Mouse (Mus musculus) liver, embryonic 14.5 days (tissue): ENCODE data around the gene Smg5. TPM values are rescaled to one million over a fixed set of nuclear protein-coding genes. Genes with fewer than 3 reads are reported as not detected.

Source experiments
- ATAC-seq: fragments of 200-750 bp; cut with Nextera tagmentation; 2 replicates; pipeline ENCODE4 v1.8.0; 2017; ENCODE audit warnings: moderate number of reproducible peaks, mild to moderate bottlenecking, moderate library complexity; ENCODE audit not compliant: insufficient read depth
- DNase-seq, 3 experiments: peaks; one replicate each; pipeline ENCODE4 v3.0.0-alpha.2; 2012 to 2013; ENCODE audit warnings: low read depth in 3 of 3, low spot score in 3 of 3
- H3K27ac ChIP-seq: fragments of 300-500 bp; sonication (generic); 2 replicates; pipeline ENCODE4 v1.5.1; 2014; ENCODE audit warnings: moderate library complexity, mild to moderate bottlenecking, control low read depth, inconsistent platforms
- H3K27me3 ChIP-seq: fragments of 300-500 bp; sonication (generic); 2 replicates; pipeline ENCODE4 v1.6.1; 2014; ENCODE audit warnings: mild to moderate bottlenecking, low read length, moderate library complexity; ENCODE audit not compliant: control insufficient read depth, insufficient read depth
- H3K36me3 ChIP-seq: fragments of 300-500 bp; sonication (generic); replicated peaks from 2 replicates; pipeline ENCODE4 v1.6.1; 2014; ENCODE audit warnings: low read depth; ENCODE audit not compliant: control insufficient read depth, insufficient read depth
- H3K4me1 ChIP-seq, 2 experiments: fragments of 200-500 bp in 1 of 2; fragments of 300-500 bp in 1 of 2; sonication (generic) in 1 of 2; replicated peaks; 2 replicates each; pipeline ENCODE4 v1.6.1; 2012 to 2014; ENCODE audit warnings: antibody characterized with exemption in 1 of 2, inconsistent platforms in 1 of 2, low read length in 1 of 2; ENCODE audit not compliant: control insufficient read depth in 2 of 2, insufficient read depth in 2 of 2
- H3K4me2 ChIP-seq: fragments of 300-500 bp; sonication (generic); 2 replicates; pipeline ENCODE4 v1.6.1; 2014; ENCODE audit warnings: low read depth, mild to moderate bottlenecking, control low read depth, moderate library complexity
- H3K4me3 ChIP-seq, 2 experiments: fragments of 200-500 bp in 1 of 2; fragments of 300-500 bp in 1 of 2; sonication (generic) in 1 of 2; 2 replicates each; pipeline ENCODE4 v1.5.1; 2012 to 2014; ENCODE audit warnings: low read depth in 2 of 2, low read length in 2 of 2, mild to moderate bottlenecking in 2 of 2, control low read depth in 1 of 2, inconsistent platforms in 1 of 2, moderate library complexity in 1 of 2; ENCODE audit not compliant: insufficient read depth in 1 of 2
- H3K9ac ChIP-seq: fragments of 300-500 bp; sonication (generic); replicated peaks from 2 replicates; pipeline ENCODE4 v1.6.1; 2014; ENCODE audit warnings: mild to moderate bottlenecking, control low read depth, moderate library complexity
- H3K9me3 ChIP-seq: fragments of 300-500 bp; sonication (generic); 2 replicates; pipeline ENCODE4 v1.6.1; 2016; ENCODE audit warnings: low read length, mixed read lengths; ENCODE audit not compliant: control insufficient read depth
- CTCF ChIP-seq: IDR thresholded peaks from 2 replicates; pipeline ENCODE4 v1.5.1; 2016; ENCODE audit warnings: antibody characterized with exemption, low read depth, control low read depth
- EP300 ChIP-seq: IDR thresholded peaks from 2 replicates; pipeline ENCODE4 v1.6.1; 2016; ENCODE audit warnings: antibody characterized with exemption, low read depth
- WGBS: fragments of 180-500 bp; shearing (Covaris S2); extraction: QIAGEN DNeasy Blood & Tissue Kit; methylation state at CpG from one replicate; pipeline ENCODE4 v1.1.7; 2014; ENCODE audit not compliant: insufficient replicate concordance; 5-methylcytosine and 5-hydroxymethylcytosine counted together
- polyA plus RNA-seq, 2 experiments: library from polyadenylated mRNA; depleted of rRNA in 1 of 2; stranded (reverse) in 1 of 2; unstranded in 1 of 2; fragments of >200 nt; fragmentation: Nextera tagmentation in 1 of 2; extraction: Ambion mirVana in 1 of 2; gene quantifications; 2 replicates each; pipeline versions ENCODE4 v1.2.1 to v1.2.3; 2012 to 2014

Gene Smg5
- polyA plus RNA-seq, 2 experiments = 18.8 to 33.6 TPM

DNA sequence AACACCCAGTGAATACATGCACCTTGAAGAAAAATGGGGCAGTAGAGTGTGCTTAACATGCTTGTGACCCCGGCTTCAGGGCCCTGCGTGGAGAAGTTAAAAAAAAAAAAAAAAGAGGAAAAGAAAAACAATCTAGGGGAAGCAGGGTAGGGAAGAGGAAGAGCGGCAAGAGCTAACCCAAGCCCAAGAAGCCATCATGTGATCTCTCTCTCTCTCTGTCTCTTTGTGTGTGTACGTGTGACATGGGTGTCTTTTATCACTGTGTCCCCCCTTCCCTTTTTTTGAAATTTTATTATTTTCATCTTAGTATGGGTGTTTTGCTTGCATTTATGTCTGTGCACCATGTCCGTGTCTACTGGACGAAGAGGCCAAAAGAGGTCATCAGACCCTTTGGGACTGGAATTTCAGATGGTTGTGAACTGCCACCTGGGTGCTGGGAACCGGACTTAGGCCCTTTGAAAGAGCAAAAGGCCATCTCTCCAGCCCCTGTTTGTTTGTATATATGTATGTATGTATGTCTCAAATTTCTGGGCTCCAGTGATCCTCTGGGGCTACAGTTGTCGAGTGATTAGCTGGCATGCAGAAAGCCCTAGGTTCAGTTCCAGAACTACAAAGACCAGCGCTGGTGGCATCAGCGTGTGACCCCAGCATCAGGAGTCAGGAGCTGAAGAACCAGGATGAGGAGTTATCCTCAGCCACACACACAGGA lies 67.6 kb downstream of the Smg5 start:
- H3K27me3 ChIP-seq = no peaks in the 10 kb centered on the region
- H3K4me3 ChIP-seq = no peak overlapping the region
- H3K36me3 ChIP-seq = peaks cover 9% of the 10 kb centered on the region
- peaks cover 0 to 8% of the 10 kb centered on the region in 2 experiments; a peak in 3 of 4 replicates for H3K4me1 ChIP-seq
- ATAC-seq (no peak), DNase-seq (no peak)
- H3K9ac ChIP-seq = no peak overlapping the region
- no peak overlapping the region for H3K27ac ChIP-seq
- TF ChIP-seq CTCF (no peak), EP300 (no peak)
- H3K4me2 ChIP-seq = no peak overlapping the region
- no peaks in the 10 kb centered on the region for H3K9me3 ChIP-seq
- 80% methylated on average over 10 of the region's 10 CpGs for WGBS

DNA sequence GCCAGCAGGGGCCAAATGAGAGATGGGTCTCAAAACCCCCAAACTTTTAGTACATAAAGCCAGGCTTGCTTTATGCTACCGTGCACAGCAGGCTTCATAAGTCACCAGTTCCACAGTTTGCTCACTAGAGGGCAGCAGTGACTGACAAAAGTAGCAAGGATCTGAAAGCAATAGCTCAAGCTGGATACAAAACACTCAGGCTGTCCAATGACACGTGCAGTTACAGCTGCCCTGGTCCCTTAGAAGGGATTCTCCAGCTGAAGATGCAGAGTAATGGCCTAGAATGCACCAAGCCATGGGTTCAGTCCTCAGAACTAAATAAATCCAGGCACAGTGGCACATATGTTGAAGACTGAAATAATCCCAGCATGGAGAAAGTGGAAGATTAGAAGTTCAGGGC lies 71.0 kb downstream of the Smg5 start:
- no peak overlapping the region for H3K9ac ChIP-seq
- ATAC-seq (no peak), DNase-seq (peak; percentile 70 to 72 (median 70))
- no peaks in the 10 kb centered on the region for H3K27me3 ChIP-seq
- TF ChIP-seq CTCF (peak; percentile 94), EP300 (no peak)
- WGBS = 3% methylated on average over 2 of the region's 2 CpGs
- peaks cover 17 to 29% of the 10 kb centered on the region in 2 experiments for H3K4me1 ChIP-seq
- H3K27ac ChIP-seq = no peak overlapping the region
- H3K4me3 ChIP-seq = no peak overlapping the region
- H3K4me2 ChIP-seq = no peak overlapping the region; the same call in 1 of the 2 replicates
- H3K9me3 ChIP-seq = no peaks in the 10 kb centered on the region
- peaks cover 3% of the 10 kb centered on the region; the same call in 1 of the 2 replicates for H3K36me3 ChIP-seq

DNA sequence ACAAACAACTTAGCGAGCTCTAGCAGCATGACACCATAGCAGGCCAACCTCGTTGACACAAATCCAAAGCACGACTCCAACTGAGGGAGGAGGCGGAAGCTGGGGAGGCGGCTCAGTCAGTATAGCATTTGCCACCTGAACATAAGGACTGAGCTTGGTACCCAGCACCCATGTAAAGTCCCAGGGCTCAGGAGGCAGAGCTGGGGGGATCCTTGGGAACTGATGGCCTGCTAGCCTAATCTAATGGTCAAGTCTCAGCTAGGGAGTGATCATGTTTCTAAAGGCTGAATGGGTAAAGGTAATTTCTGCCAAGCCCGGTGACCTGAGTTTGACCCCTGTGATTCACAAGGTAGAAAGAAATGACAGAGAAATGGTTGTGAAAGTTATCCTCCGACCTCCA lies 71.5 kb downstream of the Smg5 start:
- Histone ChIP-seq H3K27me3 (no peaks in the 10 kb centered on the region), H3K4me3 (no peak overlapping the region), H3K27ac (no peak overlapping the region), H3K9ac (no peak overlapping the region), H3K9me3 (no peaks in the 10 kb centered on the region), H3K4me2 (no peak overlapping the region; the same call in 1 of the 2 replicates), H3K36me3 (peaks cover 5% of the 10 kb centered on the region; the same call in 1 of the 2 replicates), H3K4me1 (peaks cover 19 to 33% of the 10 kb centered on the region in 2 experiments)
- TF ChIP-seq EP300 (no peak), CTCF (no peak)
- no peak for ATAC-seq
- 69% methylated on average over 7 of the region's 7 CpGs for WGBS
- no peak for DNase-seq

DNA sequence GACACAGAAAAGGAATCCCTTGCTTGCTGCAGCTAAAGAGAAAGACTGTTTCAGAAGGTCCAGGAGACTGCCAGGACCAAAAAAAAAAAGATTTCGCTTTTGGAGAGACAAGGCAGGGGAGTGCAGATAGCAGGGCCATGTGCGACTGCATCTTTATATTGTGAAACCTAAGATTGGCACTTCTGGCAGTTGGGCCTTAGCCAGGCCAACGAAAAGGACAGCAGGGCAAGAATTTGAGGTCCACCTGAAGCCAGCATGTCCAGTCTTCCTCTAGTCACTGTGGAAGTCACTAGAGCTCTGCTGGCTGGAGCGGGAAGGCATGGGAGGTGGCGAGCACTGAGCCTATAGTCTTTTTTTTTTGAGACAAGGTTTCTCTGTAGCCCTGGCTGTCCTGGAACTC lies 72.9 kb downstream of the Smg5 start:
- peaks cover 2% of the 10 kb centered on the region for H3K36me3 ChIP-seq
- TF ChIP-seq EP300 = no peak
- TF ChIP-seq CTCF = no peak

DNA sequence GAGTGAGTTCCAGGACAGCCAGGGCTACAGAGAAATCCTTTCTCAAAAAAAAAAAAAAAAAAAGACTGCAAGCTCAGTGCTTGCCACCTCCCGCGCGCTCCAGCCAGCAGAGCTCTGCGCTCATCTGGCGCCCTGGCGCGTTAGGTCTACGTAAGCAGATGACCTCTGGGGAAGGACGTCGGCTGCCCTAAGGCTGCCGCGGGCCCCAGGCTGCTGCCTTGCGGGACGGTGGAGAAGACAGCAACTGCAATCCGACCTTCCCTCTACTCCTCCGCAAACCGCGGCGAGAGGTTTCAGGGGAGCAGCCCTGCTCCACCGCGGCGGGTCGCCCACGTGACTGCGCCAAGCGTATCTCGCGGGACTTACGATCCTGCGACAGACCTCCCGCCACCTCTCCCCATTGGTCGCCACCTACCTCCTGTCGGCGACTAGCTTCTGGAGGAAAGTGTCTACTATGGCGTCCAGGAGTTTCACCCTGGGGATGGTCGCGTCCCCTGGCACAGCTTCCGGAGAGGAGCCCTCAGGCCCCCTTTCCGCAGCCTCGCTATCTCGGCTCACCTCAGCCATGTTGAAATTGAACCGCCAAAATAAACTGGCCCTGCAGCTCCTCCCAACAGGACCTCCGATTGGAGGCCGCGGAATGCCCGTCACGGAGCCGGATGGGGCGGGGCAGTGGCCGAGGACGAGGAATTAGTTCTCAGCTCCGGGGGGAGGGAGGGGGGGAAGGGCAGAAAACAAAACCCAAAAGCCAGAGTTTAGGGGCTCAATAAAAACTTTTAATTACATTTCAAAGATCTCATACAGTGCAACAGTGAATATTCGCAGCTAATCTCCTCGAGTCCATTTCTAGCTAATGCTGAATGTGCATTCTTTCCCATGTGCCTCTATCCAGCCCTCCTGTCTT lies 73.9 kb downstream of the Smg5 start, which contains the start of gene Pmf1:
Gene Pmf1 (minus strand): TSS at position 591 of the 904 bp plus-strand sequence.
- Histone ChIP-seq H3K9me3 (no peaks in the 10 kb centered on the region), H3K27me3 (no peaks in the 10 kb centered on the region), H3K9ac (peak within 1 kb of the TSS; percentile 78), H3K4me1 (peaks cover 19 to 37% of the 10 kb centered on the region in 2 experiments), H3K36me3 (peaks cover 7% of the 10 kb centered on the region), H3K27ac (peak within 1 kb of the TSS; percentile 87), H3K4me2 (peak within 1 kb of the TSS; percentile 93), H3K4me3 (peak within 1 kb of the TSS; percentile 72 to 78)
- DNase-seq (peak; percentile 81 to 85 (median 84)), ATAC-seq (peak; percentile 92)
- under 1% methylated on average over 54 of the region's 54 CpGs for WGBS
- TF ChIP-seq CTCF = peak; percentile 30; the same call in 1 of the 2 replicates
- peak; percentile 59 for TF ChIP-seq EP300

More for the DNA sequence above, 72.9 kb downstream of the Smg5 start:
- H3K9me3 ChIP-seq = no peaks in the 10 kb centered on the region
- WGBS = 39% methylated on average over 5 of the region's 5 CpGs
- H3K27ac ChIP-seq = no peak overlapping the region; the same call in 1 of the 2 replicates
- ATAC-seq (no peak), DNase-seq (no peak)
- H3K27me3 ChIP-seq = no peaks in the 10 kb centered on the region
- H3K9ac ChIP-seq = peak overlapping the region; percentile 78
- H3K4me3 ChIP-seq = peak overlapping the region; percentile 72 to 78
- peaks cover 19 to 37% of the 10 kb centered on the region in 2 experiments for H3K4me1 ChIP-seq
- peak overlapping the region; percentile 93 for H3K4me2 ChIP-seq
